Mouse (Mus musculus) cerebral cortex, adult 2 months (tissue): ENCODE results near the gene Ddx25.

ENCODE experiments used
- WGBS: fragments of 180-500 bp; shearing (Covaris S2); methylation state at CpG from one replicate; pipeline ENCODE4 v1.1.7; 2018; 5-methylcytosine and 5-hydroxymethylcytosine counted together

Ddx25 gene

GRCm38 (mm10) chr9:35541488-35541887 is 16.8 kb downstream of the Ddx25 start:
- 16% methylated on average over 6 of the region's 6 CpGs for WGBS

- WGBS, result 91% methylated on average over 5 of the region's 5 CpGs
Observed at GRCm38 (mm10) chr9:35541024-35541423, 17.3 kb downstream of the Ddx25 start.

DNA sequence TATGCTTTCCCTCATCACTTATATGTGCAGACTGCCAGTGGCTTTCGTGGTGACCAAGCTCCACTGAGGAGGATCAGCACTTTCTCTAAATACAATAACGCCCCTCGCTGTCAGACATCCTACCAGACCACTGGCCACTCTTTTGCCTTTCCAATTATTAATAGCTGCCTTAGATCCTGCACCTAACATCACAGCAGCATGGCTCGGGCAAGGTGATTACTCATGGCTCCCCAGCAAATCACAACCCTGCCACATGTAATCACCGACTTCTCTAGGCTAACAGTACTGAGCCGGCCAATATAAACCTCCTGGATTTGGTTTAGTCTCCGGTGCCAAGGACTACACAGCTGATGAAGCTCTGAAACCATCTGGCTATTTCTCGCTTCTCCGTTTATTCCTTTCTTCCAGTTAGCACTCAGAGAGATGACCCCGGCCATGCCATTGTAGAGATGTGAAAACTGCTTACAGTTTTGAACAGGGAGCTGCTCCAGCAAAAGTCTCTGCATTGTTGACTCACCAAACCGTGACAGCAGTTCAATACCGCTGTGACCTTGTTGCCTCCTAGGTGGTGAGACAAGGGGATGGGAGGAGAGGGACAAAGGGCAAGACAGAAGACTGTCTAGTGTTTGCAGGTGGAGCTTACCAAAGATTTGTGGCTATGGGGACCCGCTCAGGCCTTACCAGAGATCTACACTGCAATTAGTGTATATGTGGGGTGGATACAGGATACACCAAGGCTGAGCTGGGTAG is 19.2 kb downstream of the Ddx25 start:
- WGBS, result 74% methylated on average over 13 of the region's 13 CpGs

GRCm38 (mm10) chr9:35535876-35536275 is 22.5 kb downstream of the Ddx25 start:
- 88% methylated on average over 4 of the region's 4 CpGs for WGBS

- WGBS, result 6% methylated on average over 2 of the region's 2 CpGs
Observed at GRCm38 (mm10) chr9:35535110-35535509, 23.2 kb downstream of the Ddx25 start.

- 70% methylated on average over 9 of the region's 9 CpGs for WGBS
Observed at GRCm38 (mm10) chr9:35533266-35533665, 25.1 kb downstream of the Ddx25 start.

DNA sequence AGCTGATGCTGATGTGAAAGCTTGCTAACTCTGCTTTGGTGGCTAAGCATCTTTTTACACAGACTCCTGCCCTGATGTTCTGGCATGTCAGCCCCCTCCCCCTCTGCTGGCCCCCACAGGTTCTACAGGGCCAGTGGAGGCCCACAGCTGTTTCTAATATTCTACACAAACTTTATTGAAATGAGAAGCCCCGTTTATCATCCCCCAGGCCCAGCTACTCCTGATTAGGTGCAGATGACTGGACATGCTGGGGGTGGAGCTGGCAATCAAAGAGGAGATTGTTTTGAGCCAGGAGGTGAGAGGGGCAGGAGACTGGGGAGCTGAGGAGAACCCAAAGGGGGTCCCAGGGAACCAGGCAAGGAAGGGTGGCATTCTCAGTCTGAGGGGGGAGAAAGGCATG is 28.5 kb downstream of the Ddx25 start:
- WGBS, result 41% methylated on average over 1 of the region's 1 CpGs

DNA sequence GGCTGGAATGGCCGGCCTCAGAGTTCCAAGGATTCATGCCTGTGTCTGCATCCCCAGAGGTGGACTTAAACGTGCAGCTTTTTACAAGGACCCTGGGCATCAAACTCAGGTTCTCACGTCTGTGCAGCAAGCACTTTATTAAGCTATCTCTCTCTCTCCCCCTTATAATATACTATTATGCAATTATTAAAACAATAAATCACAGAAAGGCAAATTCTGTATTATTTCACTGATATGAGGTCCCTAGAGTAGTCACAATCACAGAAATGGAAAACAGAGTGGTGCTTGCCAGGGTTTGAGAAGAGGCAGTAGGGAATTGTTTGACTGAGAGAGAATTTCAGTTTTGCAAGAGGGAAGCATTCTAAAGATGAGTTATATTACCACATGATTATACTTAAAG is 29.2 kb downstream of the Ddx25 start:
- WGBS, result 85% methylated on average over 3 of the region's 3 CpGs

DNA sequence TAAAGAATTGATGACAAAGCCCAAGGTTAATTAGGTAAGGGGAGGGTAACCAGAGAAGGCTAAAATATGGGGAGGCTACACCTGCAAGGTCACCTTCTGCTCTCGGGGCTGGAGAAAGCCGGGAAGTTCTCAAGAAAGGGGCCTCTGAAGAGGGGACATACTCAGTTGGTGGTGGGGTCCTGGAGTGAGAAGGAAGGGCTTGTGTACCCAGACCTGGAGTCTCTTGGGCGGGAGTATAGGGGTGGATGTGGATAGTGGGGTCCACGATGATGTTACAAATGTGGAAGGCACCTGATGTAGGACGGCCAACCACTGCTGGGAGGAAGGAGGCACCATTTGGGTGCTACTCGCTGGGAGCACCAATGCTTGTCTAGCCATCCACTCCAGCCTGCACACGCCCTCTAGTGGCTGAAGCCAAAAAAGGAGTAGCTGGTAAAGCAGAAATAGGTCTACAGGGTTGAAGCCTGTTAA is 34.4 kb downstream of the Ddx25 start:
- 6% methylated on average over 7 of the region's 7 CpGs for WGBS

- WGBS, result 22% methylated on average over 5 of the region's 5 CpGs
Observed at GRCm38 (mm10) chr9:35523541-35523940, 34.8 kb downstream of the Ddx25 start.

GRCm38 (mm10) chr9:35522821-35523515 is 35.4 kb downstream of the Ddx25 start:
- WGBS, result 68% methylated on average over 1 of the region's 1 CpGs

GRCm38 (mm10) chr9:35522241-35522640 is 36.1 kb downstream of the Ddx25 start:
- 79% methylated on average over 2 of the region's 2 CpGs for WGBS

- 95% methylated on average over 6 of the region's 6 CpGs for WGBS
Observed at GRCm38 (mm10) chr9:35520631-35521348, 37.5 kb downstream of the Ddx25 start.

DNA sequence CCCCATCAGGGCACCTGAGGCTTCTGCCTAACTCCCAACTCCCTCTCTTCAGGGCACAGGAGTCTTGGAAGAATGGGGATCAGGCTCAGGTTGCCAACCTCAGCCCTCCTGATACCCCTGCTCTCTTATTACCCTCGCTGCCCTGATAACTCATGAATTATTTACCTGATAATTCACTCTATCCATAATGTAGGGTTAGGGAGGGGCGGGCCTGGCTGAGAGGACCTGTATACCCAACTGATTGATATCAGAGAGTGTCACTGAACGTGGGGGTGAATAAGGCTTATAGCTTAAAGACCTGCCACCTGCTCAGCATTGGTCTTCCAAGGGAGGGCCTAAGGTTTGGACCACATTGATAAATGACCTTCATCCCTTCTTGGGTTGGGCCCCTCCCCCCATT is 40.2 kb downstream of the Ddx25 start, which contains the start of gene Gm1113:
Gene Gm1113 (minus strand): TSS at position 101 of the 400 bp plus-strand sequence.
- 91% methylated on average over 3 of the region's 3 CpGs for WGBS

- WGBS, result 95% methylated on average over 16 of the region's 16 CpGs
Observed at GRCm38 (mm10) chr9:35516711-35517110, 41.6 kb downstream of the Ddx25 start.

DNA sequence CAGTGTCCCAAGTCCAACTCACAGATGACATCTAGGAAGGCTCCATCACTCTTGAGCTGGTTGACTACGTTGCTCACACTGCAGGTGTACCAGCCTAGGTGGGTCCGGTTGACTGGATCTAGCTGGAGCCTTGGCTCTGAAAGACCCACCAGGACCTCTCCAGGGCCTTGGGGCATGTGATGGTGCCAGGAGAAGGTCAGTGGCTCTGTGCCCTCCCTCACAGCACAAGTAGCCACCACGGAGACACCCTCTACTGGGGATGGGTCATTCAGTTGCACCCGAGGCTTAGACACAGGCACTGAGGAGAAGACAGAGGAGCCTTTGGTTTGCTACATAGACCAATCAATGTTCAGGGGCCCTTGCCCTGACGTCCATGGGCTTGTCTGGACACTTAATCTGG is 42.1 kb downstream of the Ddx25 start:
- 87% methylated on average over 5 of the region's 5 CpGs for WGBS

DNA sequence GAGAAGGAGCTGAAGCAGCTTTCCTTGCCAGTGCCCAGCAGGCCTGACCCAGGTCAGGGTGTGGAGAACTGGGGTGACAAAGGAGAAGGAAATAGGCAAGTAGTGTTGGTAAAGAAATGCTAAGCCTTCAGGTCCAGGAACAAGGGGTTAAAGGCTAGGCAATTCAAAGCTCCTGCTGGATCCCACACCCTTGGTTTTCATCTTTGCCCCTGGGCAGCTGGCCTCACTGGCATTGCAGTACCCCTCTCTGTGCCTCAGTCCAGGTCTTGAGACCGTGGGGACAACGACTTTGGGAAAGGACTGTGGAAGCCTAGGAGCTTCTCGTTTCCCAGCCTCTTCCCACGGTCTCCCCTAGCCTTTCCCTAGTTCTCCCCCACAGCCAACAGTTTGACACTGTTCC is 44.4 kb downstream of the Ddx25 start:
- WGBS, result 80% methylated on average over 4 of the region's 4 CpGs

DNA sequence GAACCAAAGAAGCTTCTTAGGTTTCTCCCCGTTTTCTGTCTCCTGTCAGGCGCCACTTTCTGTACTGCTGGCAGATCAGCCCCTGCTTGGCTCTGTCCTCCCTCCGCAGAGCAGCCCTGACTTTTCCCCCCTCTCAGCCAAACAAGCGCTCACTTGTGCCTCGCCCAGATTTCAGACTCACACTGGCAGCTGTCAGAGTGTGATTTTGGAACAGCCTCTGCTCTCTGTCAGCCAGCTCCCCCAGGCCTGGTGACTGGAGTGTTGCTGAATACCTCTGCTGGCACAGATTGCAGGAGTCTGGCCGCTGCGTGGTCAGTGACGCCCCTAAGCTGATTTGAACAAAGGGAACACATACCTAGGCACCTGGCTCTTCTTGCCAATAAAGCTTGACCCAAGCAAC is 50.1 kb downstream of the Ddx25 start:
- WGBS, result 36% methylated on average over 8 of the region's 8 CpGs

- WGBS, result 91% methylated on average over 10 of the region's 10 CpGs
Observed at GRCm38 (mm10) chr9:35502361-35503000, 55.8 kb downstream of the Ddx25 start.

- WGBS, result 81% methylated on average over 6 of the region's 6 CpGs
Observed at GRCm38 (mm10) chr9:35499946-35500345, 58.4 kb downstream of the Ddx25 start.

DNA sequence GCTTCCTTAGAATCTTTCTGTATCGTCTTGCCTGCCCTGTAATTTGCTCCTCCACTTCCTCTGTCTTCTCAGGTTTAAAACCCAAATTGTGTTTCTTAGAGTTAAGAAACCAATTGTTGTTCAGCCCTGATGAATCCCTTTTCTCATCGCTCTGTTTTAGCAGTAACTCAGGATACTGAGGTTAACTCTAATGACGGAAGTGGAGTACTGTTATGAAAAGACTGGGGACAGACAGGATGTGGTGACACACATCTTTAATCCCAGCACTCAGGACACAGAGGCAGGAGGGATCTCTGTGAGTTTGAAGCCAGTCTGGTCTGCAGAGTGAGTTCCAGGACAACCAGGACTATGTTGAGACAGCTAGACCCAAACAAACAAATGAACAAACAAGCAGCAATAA is 62.9 kb downstream of the Ddx25 start:
- WGBS, result 80% methylated on average over 3 of the region's 3 CpGs

DNA sequence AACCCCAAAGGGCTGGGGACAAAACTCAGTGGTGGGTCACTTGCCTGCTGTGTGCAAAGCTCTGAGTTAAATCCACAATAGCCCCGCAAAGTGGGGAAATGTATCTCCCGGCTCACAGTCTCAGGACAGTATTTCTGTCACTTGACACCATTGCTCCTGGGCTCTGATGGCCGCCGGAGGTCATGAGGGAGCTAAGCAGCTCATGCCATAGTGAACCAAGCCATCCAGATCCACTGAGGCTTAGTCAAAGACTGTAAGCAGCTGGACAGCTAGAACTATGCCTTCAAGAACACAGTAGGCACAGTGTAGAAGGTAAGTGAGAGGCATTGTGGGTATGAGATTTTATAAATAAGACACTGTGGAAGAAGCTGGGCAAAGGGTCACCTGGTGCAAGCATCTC is 63.4 kb downstream of the Ddx25 start:
- WGBS, result 75% methylated on average over 4 of the region's 4 CpGs
